Mouse (Mus musculus) myocyte (in vitro differentiated cells): Measurements from ENCODE around the gene Tbx6. TPM values are rescaled to one million over a fixed set of nuclear protein-coding genes. Genes with fewer than 3 reads are reported as not detected.

ENCODE experiments used
- H3K27me3 ChIP-seq: one replicate; pipeline ENCODE4 v1.6.1; 2011; ENCODE audit not compliant: control insufficient read depth, insufficient read depth, insufficient read length
- H3K36me3 ChIP-seq: one replicate; pipeline ENCODE4 v1.6.1; 2011; ENCODE audit not compliant: control insufficient read depth, insufficient read depth
- H3K4me2 ChIP-seq: one replicate; pipeline ENCODE4 v1.6.1; 2011; ENCODE audit warnings: low read depth, control low read depth
- H3K4me3 ChIP-seq: one replicate; pipeline ENCODE4 v1.5.1; 2011; ENCODE audit warnings: mild to moderate bottlenecking, control low read depth, moderate library complexity
- H3K79me2 ChIP-seq: one replicate; pipeline ENCODE4 v1.6.1; 2011; ENCODE audit not compliant: control insufficient read depth, insufficient read depth
- H3ac ChIP-seq: one replicate; pipeline ENCODE4 v1.6.1; 2011; ENCODE audit not compliant: control insufficient read depth, insufficient read length
- CEBPB ChIP-seq: IDR thresholded peaks from 2 replicates; pipeline ENCODE4 v1.6.1; 2011; ENCODE audit warnings: mild to moderate bottlenecking, moderate library complexity; ENCODE audit not compliant: poor library complexity, insufficient read depth, severe bottlenecking
- E2F4 ChIP-seq: IDR thresholded peaks from one replicate; pipeline ENCODE4 v1.6.1; 2011; ENCODE audit warnings: mild to moderate bottlenecking, control low read depth, moderate library complexity; ENCODE audit not compliant: insufficient read depth
- MAX ChIP-seq: IDR thresholded peaks from one replicate; pipeline ENCODE4 v1.6.1; 2011; ENCODE audit warnings: low read depth, mild to moderate bottlenecking, control low read depth
- MYOD1 ChIP-seq, 3 experiments: IDR thresholded peaks; one replicate each; pipeline ENCODE4 v1.6.1; 2011; ENCODE audit warnings: control low read depth in 2 of 3, low read depth in 2 of 3, mild to moderate bottlenecking in 2 of 3, moderate library complexity in 1 of 3; ENCODE audit not compliant: insufficient read length in 2 of 3, control insufficient read depth in 1 of 3
- MYOG ChIP-seq, 3 experiments: IDR thresholded peaks; one replicate each; pipeline ENCODE4 v1.6.1; 2011; ENCODE audit warnings: control low read depth in 2 of 3, low read depth in 2 of 3, mild to moderate bottlenecking in 2 of 3; ENCODE audit not compliant: insufficient read length in 2 of 3, control insufficient read depth in 1 of 3, insufficient read depth in 1 of 3
- POLR2A ChIP-seq: IDR thresholded peaks from one replicate; pipeline ENCODE4 v1.6.1; 2011; ENCODE audit warnings: low read depth, mild to moderate bottlenecking, control low read depth, moderate library complexity; ENCODE audit not compliant: insufficient read length
- POLR2AphosphoS2 ChIP-seq: IDR thresholded peaks from one replicate; pipeline ENCODE4 v1.6.1; 2011; ENCODE audit warnings: low read depth, control low read depth; ENCODE audit not compliant: insufficient read length
- REST ChIP-seq: IDR thresholded peaks from one replicate; pipeline ENCODE4 v1.6.1; 2011; ENCODE audit warnings: mild to moderate bottlenecking, control low read depth, moderate library complexity; ENCODE audit not compliant: insufficient read depth, insufficient read length
- SRF ChIP-seq: IDR thresholded peaks from one replicate; pipeline ENCODE4 v1.6.1; 2011; ENCODE audit warnings: low read depth; ENCODE audit not compliant: control insufficient read depth, insufficient read length
- TCF12 ChIP-seq: IDR thresholded peaks from one replicate; pipeline ENCODE4 v1.6.1; 2011; ENCODE audit warnings: mild to moderate bottlenecking, control low read depth; ENCODE audit not compliant: poor library complexity, insufficient read depth, severe bottlenecking
- TCF3 ChIP-seq: IDR thresholded peaks from one replicate; pipeline ENCODE4 v1.6.1; 2011; ENCODE audit warnings: low read depth, control low read depth; ENCODE audit not compliant: insufficient read length
- USF1 ChIP-seq: IDR thresholded peaks from one replicate; pipeline ENCODE4 v1.6.1; 2011; ENCODE audit warnings: low read depth, mild to moderate bottlenecking, control low read depth, moderate library complexity
- polyA plus RNA-seq: library from polyadenylated mRNA; unstranded; fragments of >200 nt; fragmentation: generic; extraction: Trizol; gene quantifications from one replicate; pipeline ENCODE4 v1.2.1, GENCODE M21; 2012; ENCODE audit warnings: missing spikeins

Tbx6 gene
- polyA plus RNA-seq, 1 experiment: 0.23 TPM

DNA sequence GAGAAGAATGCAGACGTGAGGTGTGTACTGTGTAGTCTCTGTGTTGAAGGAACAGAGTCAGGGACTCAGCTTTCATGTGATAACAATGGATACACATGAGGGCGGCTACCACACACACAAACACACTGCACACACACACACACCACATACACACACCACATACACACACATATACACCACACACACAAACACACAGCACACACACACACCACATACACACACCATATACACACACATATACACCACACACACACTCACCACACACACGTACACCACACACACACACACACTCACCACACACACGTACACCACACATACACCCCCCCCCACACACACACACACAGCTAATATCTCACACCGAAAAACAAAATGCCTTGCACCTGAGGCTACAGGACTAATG lies 39.8 kb upstream of the Tbx6 start:
- H3K4me3 ChIP-seq: no peak overlapping the region
- H3K79me2 ChIP-seq: no peaks in the 10 kb centered on the region
- H3K4me2 ChIP-seq: no peak overlapping the region
- no peak for TF ChIP-seq CEBPB
- no peaks in the 10 kb centered on the region for H3K27me3 ChIP-seq
- H3ac ChIP-seq: no peak overlapping the region
- no peaks in the 10 kb centered on the region for H3K36me3 ChIP-seq

GRCm38 (mm10) chr7:126741964-126742482 lies 39.3 kb upstream of the Tbx6 start:
- TF ChIP-seq E2F4 (no peak), USF1 (no peak)
- no peaks in the 10 kb centered on the region for H3K27me3 ChIP-seq

DNA sequence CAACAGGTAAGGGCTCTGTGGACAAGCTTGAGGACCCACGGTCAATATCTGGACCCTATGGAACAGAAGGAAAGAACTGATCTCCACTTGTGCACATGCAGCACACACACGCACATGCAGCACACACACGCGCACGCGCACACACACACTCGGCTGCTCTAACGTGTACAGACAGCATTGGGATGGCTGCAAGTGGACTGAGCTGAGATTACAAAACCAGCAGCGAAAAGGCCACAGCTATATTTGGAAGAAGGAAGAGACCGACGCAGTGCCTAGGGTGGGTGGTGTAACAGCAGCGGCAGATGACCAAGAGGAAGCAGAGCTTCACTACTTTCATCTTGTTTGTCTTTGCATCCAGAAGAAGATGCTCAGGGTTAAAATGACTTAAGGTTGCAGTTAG lies 35.2 kb upstream of the Tbx6 start:
- H3ac ChIP-seq: no peak overlapping the region
- no peak overlapping the region for H3K4me2 ChIP-seq
- no peaks in the 10 kb centered on the region for H3K27me3 ChIP-seq
- H3K4me3 ChIP-seq: no peak overlapping the region
- H3K79me2 ChIP-seq: no peaks in the 10 kb centered on the region
- no peaks in the 10 kb centered on the region for H3K36me3 ChIP-seq
- TF ChIP-seq POLR2A: no peak
- TF ChIP-seq MAX: no peak
- TF ChIP-seq REST: no peak
- no peak for TF ChIP-seq E2F4
- no peak for TF ChIP-seq SRF
- no peak for TF ChIP-seq MYOD1 (IDR thresholded peaks at IDR 0.05; ENCODE audit: control insufficient read depth in 1 of 3, insufficient read length in 2 of 3, low read depth in 2 of 3)
- no peak for TF ChIP-seq POLR2AphosphoS2
- TF ChIP-seq MYOG (IDR thresholded peaks at IDR 0.05; ENCODE audit: control insufficient read depth in 1 of 3, insufficient read depth in 1 of 3, insufficient read length in 2 of 3, low read depth in 2 of 3): no peak
- no peak for TF ChIP-seq USF1
- no peak for TF ChIP-seq TCF12
- no peak for TF ChIP-seq TCF3
- no peak for TF ChIP-seq CEBPB

More at GRCm38 (mm10) chr7:126741964-126742482, 39.3 kb upstream of the Tbx6 start:
- no peaks in the 10 kb centered on the region for H3K36me3 ChIP-seq
- no peak overlapping the region for H3K4me2 ChIP-seq
- H3K79me2 ChIP-seq: no peaks in the 10 kb centered on the region
- no peak overlapping the region for H3ac ChIP-seq
- H3K4me3 ChIP-seq: no peak overlapping the region

DNA sequence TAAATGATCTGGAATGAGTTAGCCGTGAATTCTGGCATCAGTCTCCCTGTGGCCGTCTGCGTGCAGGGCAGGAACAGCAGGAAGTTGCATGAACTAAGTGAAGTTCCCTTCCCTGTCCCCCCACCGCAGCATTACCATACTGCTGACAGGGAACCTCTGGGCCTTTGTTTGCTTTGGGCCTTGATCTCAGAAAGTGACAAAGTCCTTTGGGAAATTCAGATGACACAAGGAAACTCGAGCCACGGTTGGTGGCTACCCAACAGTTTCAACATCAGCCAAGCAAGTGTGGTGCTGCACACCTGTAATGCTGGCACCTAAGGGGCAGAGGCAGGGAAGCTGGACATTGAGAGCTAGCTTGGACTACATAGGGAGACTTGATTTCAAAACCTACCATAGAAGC lies 34.5 kb upstream of the Tbx6 start:
- Histone ChIP-seq H3K27me3 (no peaks in the 10 kb centered on the region), H3ac (no peak overlapping the region), H3K36me3 (no peaks in the 10 kb centered on the region), H3K4me3 (no peak overlapping the region), H3K79me2 (no peaks in the 10 kb centered on the region), H3K4me2 (no peak overlapping the region)
- TF ChIP-seq CEBPB (no peak), REST (no peak), USF1 (no peak), POLR2A (no peak), MYOD1 (IDR thresholded peaks at IDR 0.05; ENCODE audit: control insufficient read depth in 1 of 3, insufficient read length in 2 of 3, low read depth in 2 of 3) (no peak), POLR2AphosphoS2 (no peak), SRF (no peak), MAX (no peak), MYOG (IDR thresholded peaks at IDR 0.05; ENCODE audit: control insufficient read depth in 1 of 3, insufficient read depth in 1 of 3, insufficient read length in 2 of 3, low read depth in 2 of 3) (no peak), TCF3 (no peak), TCF12 (no peak), E2F4 (no peak)

- H3K4me3 ChIP-seq: no peak overlapping the region
- no peaks in the 10 kb centered on the region for H3K27me3 ChIP-seq
- H3K4me2 ChIP-seq: no peak overlapping the region
- H3ac ChIP-seq: no peak overlapping the region
- no peak for TF ChIP-seq E2F4
- no peak for TF ChIP-seq POLR2AphosphoS2
- TF ChIP-seq MAX: no peak
- TF ChIP-seq MYOG (IDR thresholded peaks at IDR 0.05; ENCODE audit: control insufficient read depth in 1 of 3, insufficient read depth in 1 of 3, insufficient read length in 2 of 3, low read depth in 2 of 3): no peak
- TF ChIP-seq USF1: no peak
- TF ChIP-seq MYOD1 (IDR thresholded peaks at IDR 0.05; ENCODE audit: control insufficient read depth in 1 of 3, insufficient read length in 2 of 3, low read depth in 2 of 3): no peak
- TF ChIP-seq TCF3: no peak
- TF ChIP-seq SRF: no peak
- no peak for TF ChIP-seq POLR2A
- TF ChIP-seq CEBPB: no peak
- TF ChIP-seq TCF12: no peak
- H3K36me3 ChIP-seq: no peaks in the 10 kb centered on the region
- H3K79me2 ChIP-seq: no peaks in the 10 kb centered on the region
Observed at GRCm38 (mm10) chr7:126748824-126749223, 32.5 kb upstream of the Tbx6 start.
